Mouse (Mus musculus) MEL (cell line): Measurements from ENCODE around the gene Raph1.

Experiments used
- HCFC1 ChIP-seq: IDR thresholded peaks from 2 replicates; pipeline ENCODE4 v1.6.1; 2012; ENCODE audit warnings: low read depth, mild to moderate bottlenecking, inconsistent platforms, low read length, improper control_type of control experiment, moderate library complexity
- POLR2A ChIP-seq, 2 experiments: IDR thresholded peaks; 2 replicates each; pipeline ENCODE4 v1.6.1; 2011 to 2012; ENCODE audit warnings: low read length in 2 of 2, mild to moderate bottlenecking in 2 of 2, control low read depth in 1 of 2, improper control_type of control experiment in 1 of 2, low read depth in 1 of 2, moderate library complexity in 1 of 2; ENCODE audit not compliant: control insufficient read depth in 1 of 2, insufficient read depth in 1 of 2, poor library complexity in 1 of 2
- SIN3A ChIP-seq: IDR thresholded peaks from 2 replicates; pipeline ENCODE4 v1.6.1; 2012; ENCODE audit warnings: low read length, improper control_type of control experiment, inconsistent platforms
- USF2 ChIP-seq, 2 experiments: IDR thresholded peaks; 2 replicates each; pipeline ENCODE4 v1.6.1; 2011 to 2012; ENCODE audit warnings: improper control_type of control experiment in 2 of 2, low read length in 2 of 2, borderline replicate concordance in 1 of 2, inconsistent platforms in 1 of 2, low read depth in 1 of 2, mild to moderate bottlenecking in 1 of 2; ENCODE audit not compliant: insufficient read depth in 1 of 2

DNA sequence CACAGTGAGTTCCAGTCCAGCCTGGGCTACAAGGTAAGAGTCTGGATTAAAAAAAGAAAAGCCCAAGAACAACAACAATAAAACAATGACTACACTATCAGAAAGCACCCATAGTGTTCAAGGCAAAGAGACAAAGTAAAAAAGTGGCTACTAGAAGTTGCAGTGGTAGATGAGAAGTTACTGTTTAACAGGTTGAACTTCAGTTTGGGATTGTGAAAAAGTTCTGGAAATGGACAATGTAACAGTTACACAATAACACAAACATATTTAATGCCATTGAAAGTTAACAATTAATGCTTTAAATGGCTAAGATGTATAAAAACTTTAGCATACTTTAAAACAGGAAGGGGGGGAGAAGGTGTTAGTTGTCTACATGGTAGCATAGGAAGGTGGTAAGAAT lies 3.9 kb downstream of the Raph1 start:
- TF ChIP-seq SIN3A, result no peak
- no peak for TF ChIP-seq HCFC1
- TF ChIP-seq POLR2A (IDR thresholded peaks at IDR 0.05; ENCODE audit: control insufficient read depth in 1 of 2, insufficient read depth in 1 of 2, low read depth in 1 of 2, low read length in 2 of 2, poor library complexity in 1 of 2), result no peak
- TF ChIP-seq USF2 (IDR thresholded peaks at IDR 0.05; ENCODE audit: borderline replicate concordance in 1 of 2, insufficient read depth in 1 of 2, low read depth in 1 of 2, low read length in 2 of 2), result no peak
